Mouse (Mus musculus) small intestine, adult 2 months (tissue): ENCODE measurements at regions not wholly inside any gene's neighbourhood (a gene's known extent, or its start where the extent isn't known, plus 50 kb on each side); places are given as distances from the start of the nearest gene placed in this dataset.

Source experiments
- CTCF ChIP-seq: fragments of 200-500 bp; IDR thresholded peaks from 2 replicates; pipeline ENCODE4 v1.5.1; 2012; ENCODE audit warnings: low read depth, mild to moderate bottlenecking, control low read depth, inconsistent platforms, low read length, moderate library complexity, mixed read lengths; ENCODE audit not compliant: insufficient replicate concordance, insufficient read length; ENCODE audit errors: extremely low read depth
- POLR2A ChIP-seq: fragments of 200-500 bp; IDR thresholded peaks from 2 replicates; pipeline ENCODE4 v1.6.1; 2012; ENCODE audit warnings: low read depth, mild to moderate bottlenecking, control low read depth, inconsistent platforms, low read length, moderate library complexity

DNA sequence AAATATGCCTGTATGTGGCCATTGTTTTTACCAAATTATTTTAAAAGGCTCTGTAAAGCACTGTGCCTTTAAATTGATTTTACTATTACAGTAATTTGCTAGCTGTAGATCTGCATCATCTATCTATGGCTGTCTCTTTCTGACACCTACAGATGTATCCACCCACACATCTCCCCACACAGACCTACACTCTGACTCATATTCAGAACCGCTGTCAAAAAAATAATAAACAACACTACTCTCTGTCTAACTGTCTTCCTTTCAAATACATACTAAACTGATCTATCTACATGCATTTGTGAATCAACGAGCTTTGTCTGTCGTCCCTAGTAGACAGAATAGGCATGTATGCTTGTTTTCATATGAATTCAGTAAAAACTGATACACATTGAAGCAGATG, 130.6 kb upstream of the Gls start:
- TF ChIP-seq POLR2A (no peak), CTCF (no peak)
